9 mouse cellular contexts compared by ENCODE assay signal in genomic region chr7:102506848-102507247, GRCm38 (mm10). TPM values are rescaled to one million over a fixed set of nuclear protein-coding genes. Genes with fewer than 3 reads are reported as not detected.
DNase-seq lines count a peak whose midpoint lies in the region; ATAC-seq and TF ChIP-seq lines count a peak whose summit lies in the region.
"Had no signal": no experiment of that assay in that cellular context is flagged by ENCODE, and none has a peak within 500 bp of the region (broad histone marks: within the 10 kb centered on the region; RNA-seq: fewer than 3 reads in every experiment).

No protein-coding gene starts in this region.

- peak; percentile 83 for DNase-seq in CH12.LX (ENCODE audit: extremely low read depth)
- peak; percentile 28 for DNase-seq in c-Kit-negative CD71-positive TER-119-positive erythroid progenitor cells, embryonic 14.5 days (ENCODE audit: low read depth, low spot score)
- peak; percentile 65 for DNase-seq in forebrain, embryonic 10.5 days (ENCODE audit: extremely low spot score, low spot score)
- DNase-seq in heart, postnatal 25 days (ENCODE audit: low spot score) = peak; percentile 27
- DNase-seq in large intestine, adult 2 months (ENCODE audit: low read depth, low spot score) = peak; percentile 11
- DNase-seq in liver, postnatal 0 days = peak; percentile 77
- peak; percentile 77 for DNase-seq in testis, postnatal 10 days (ENCODE audit: low spot score)

- in situ Hi-C loops in CH12.LX (cut with MboI; ENCODE audit: low pct_ligation_motif_present, low pct_unique_long_range_greater_than_20kb, low sequenced_read_pairs) = loop anchor here (5.0 to 25.0 kb wide), 3 partner anchors 130 to 408 kb away; partner anchors contain the start of genes Olfr554, Olfr560, Olfr561 and Olfr571

- no peaks in the 10 kb centered on the region for H3K9me3 ChIP-seq in CH12.LX (replicated peaks; ENCODE audit: low read length)
- no peaks in the 10 kb centered on the region for H3K9me3 ChIP-seq in forebrain, embryonic 10.5 days
- H3K9me3 ChIP-seq in liver, postnatal 0 days (ENCODE audit: low read length) = no peaks in the 10 kb centered on the region

- no peak overlapping the region for H3K9ac ChIP-seq in CH12.LX (ENCODE audit: insufficient read depth, low read depth)
- no peak overlapping the region for H3K9ac ChIP-seq in liver, postnatal 0 days (replicated peaks)

- no peak for TF ChIP-seq EP300 in CH12.LX (IDR thresholded peaks at IDR 0.05; ENCODE audit: low read length)
- no peak for TF ChIP-seq EP300 in liver, postnatal 0 days (IDR thresholded peaks at IDR 0.05; ENCODE audit: low read depth)

- no peak for TF ChIP-seq POLR2A in CH12.LX (IDR thresholded peaks at IDR 0.05; ENCODE audit: low read depth, low read length)

- no peaks in the 10 kb centered on the region for H3K27me3 ChIP-seq in CH12.LX (replicated peaks)
- peaks cover 9% of the 10 kb centered on the region for H3K27me3 ChIP-seq in forebrain, embryonic 10.5 days (ENCODE audit: poor library complexity, severe bottlenecking)
- no peaks in the 10 kb centered on the region for H3K27me3 ChIP-seq in liver, postnatal 0 days (ENCODE audit: insufficient read depth, low read length)

- no peaks in the 10 kb centered on the region for H3K4me1 ChIP-seq in CH12.LX (ENCODE audit: control insufficient read depth in 1 of 2, insufficient read depth in 2 of 2)
- H3K4me1 ChIP-seq in forebrain, embryonic 10.5 days = no peaks in the 10 kb centered on the region
- H3K4me1 ChIP-seq in liver, postnatal 0 days (ENCODE audit: insufficient read depth) = no peaks in the 10 kb centered on the region

- intact Hi-C loops in heart, postnatal 25 days (cut with DNase I) = loop anchor here (5.0 kb wide), 2 partner anchors 1300 to 1435 kb away; partner anchors contain the start of gene Olfr633

- no peak overlapping the region for H3K27ac ChIP-seq in CH12.LX (ENCODE audit: insufficient read depth, low read depth)
- no peak overlapping the region for H3K27ac ChIP-seq in forebrain, embryonic 10.5 days
- H3K27ac ChIP-seq in liver, postnatal 0 days (ENCODE audit: low read depth) = no peak overlapping the region

- dilution Hi-C loops in CH12.LX (cut with MboI; ENCODE audit: extremely low pct_ligation_motif_present, extremely low pct_unique_long_range_greater_than_20kb, low sequenced_read_pairs) = no loop called here

- peak; percentile 93 for TF ChIP-seq RAD21 in CH12.LX (IDR thresholded peaks at IDR 0.05; ENCODE audit: low read depth, low read length)

- no peak overlapping the region for H3K4me2 ChIP-seq in CH12.LX (ENCODE audit: insufficient read depth, low read depth, poor library complexity, severe bottlenecking)
- H3K4me2 ChIP-seq in liver, postnatal 0 days (ENCODE audit: low read depth, low read length) = no peak overlapping the region

- peak; percentile 57 for ATAC-seq in liver, postnatal 0 days
- ATAC-seq in neutrophil, adult 5-6 weeks (ENCODE audit: extremely low read depth, insufficient number of reproducible peaks, low FRiP score, poor library complexity, severe bottlenecking) = peak; percentile 69; the same call in 1 of the 2 replicates

- no peaks in the 10 kb centered on the region for H3K79me2 ChIP-seq in CH12.LX (replicated peaks; ENCODE audit: control insufficient read depth, extremely low read depth, insufficient read depth, poor library complexity, severe bottlenecking)

- peak; percentile 72 to 93 for TF ChIP-seq CTCF in CH12.LX (conservative IDR thresholded peaks at IDR 0.05 in 1 of 2, IDR thresholded peaks at IDR 0.05 in 1 of 2; ENCODE audit: low read depth in 2 of 2, low read length in 2 of 2)
- peak; percentile 89 for TF ChIP-seq CTCF in liver, postnatal 0 days (IDR thresholded peaks at IDR 0.05; ENCODE audit: low read depth)

- no peaks in the 10 kb centered on the region for H3K36me3 ChIP-seq in CH12.LX (replicated peaks in 1 of 2; ENCODE audit: control insufficient read depth in 1 of 2, insufficient read depth in 1 of 2, low read length in 1 of 2)
- H3K36me3 ChIP-seq in forebrain, embryonic 10.5 days (replicated peaks) = no peaks in the 10 kb centered on the region
- no peaks in the 10 kb centered on the region for H3K36me3 ChIP-seq in liver, postnatal 0 days (replicated peaks; ENCODE audit: insufficient read depth, low read length)

- H3K4me3 ChIP-seq in CH12.LX (replicated peaks in 1 of 3; ENCODE audit: low read depth in 2 of 3, low read length in 2 of 3, poor library complexity in 1 of 3) = no peak overlapping the region
- no peak overlapping the region for H3K4me3 ChIP-seq in forebrain, embryonic 10.5 days
- H3K4me3 ChIP-seq in liver, postnatal 0 days (ENCODE audit: low read depth, low read length) = no peak overlapping the region

- 36% methylated on average over 3 of the region's 3 CpGs for WGBS in forebrain, embryonic 10.5 days
- 44% methylated on average over 3 of the region's 3 CpGs for WGBS in large intestine, adult 2 months
- 32% methylated on average over 3 of the region's 3 CpGs for WGBS in liver, postnatal 0 days (ENCODE audit: insufficient replicate concordance)

TF ChIP-seq in CH12.LX, 34 proteins besides CTCF, POLR2A, EP300 and RAD21:
- TF ChIP-seq SMC3 (IDR thresholded peaks at IDR 0.05; ENCODE audit: low read depth, low read length) (peak; percentile 66), MAZ (IDR thresholded peaks at IDR 0.05; ENCODE audit: low read depth, low read length) (no peak)

RNA-seq across cellular contexts. Expression of gene Olfr545, which starts 7.5 kb away (rescaled TPM):
- total RNA-seq in CH12.LX (2012; rRNA removed) = not detected in 2 replicates
- total RNA-seq in CH12.LX (2014; rRNA removed) = not detected in 2 replicates
- not detected in 2 replicates for polyA plus RNA-seq in CH12.LX (2012; ENCODE audit: insufficient read length, low read depth)
- polyA plus RNA-seq in forebrain, embryonic 10.5 days (2016; fragmentation: Nextera tagmentation; extraction: Ambion mirVana) = 0.05 and 0.17 TPM in 2 replicates
- not detected for total RNA-seq in heart, postnatal 25 days (2021)
- polyA plus RNA-seq in large intestine, adult 2 months (2012; rRNA removed) = not detected in 2 replicates
- polyA plus RNA-seq in liver, postnatal 0 days (2015; fragmentation: Nextera tagmentation; extraction: Ambion mirVana) = not detected in 2 replicates
- total RNA-seq in neutrophil, adult 5-6 weeks (2017) = not detected in 2 replicates
- polyA plus RNA-seq: gonadal fat pad, adult 2 months had no signal

RNA-seq across cellular contexts. Expression of gene Olfr544, which starts 18.7 kb away (rescaled TPM):
- total RNA-seq in CH12.LX (2012; rRNA removed) = not detected in 2 replicates
- total RNA-seq in CH12.LX (2014; rRNA removed) = not detected in 2 replicates
- 0.07 and 0.23 TPM in 2 replicates for polyA plus RNA-seq in CH12.LX (2012; ENCODE audit: insufficient read length, low read depth)
- 0.06 and 0.14 TPM in 2 replicates for polyA plus RNA-seq in forebrain, embryonic 10.5 days (2016; fragmentation: Nextera tagmentation; extraction: Ambion mirVana)
- total RNA-seq in heart, postnatal 25 days (2021) = not detected
- polyA plus RNA-seq in large intestine, adult 2 months (2012; rRNA removed) = not detected in 2 replicates
- 0.04 and 0.06 TPM in 2 replicates for polyA plus RNA-seq in liver, postnatal 0 days (2015; fragmentation: Nextera tagmentation; extraction: Ambion mirVana)
- total RNA-seq in neutrophil, adult 5-6 weeks (2017) = not detected in 2 replicates
- polyA plus RNA-seq: gonadal fat pad, adult 2 months had no signal

RNA-seq across cellular contexts. Expression of gene Olfr543, which starts 25.4 kb away (rescaled TPM):
- total RNA-seq in CH12.LX (2012; rRNA removed) = not detected in 2 replicates
- not detected in 2 replicates for total RNA-seq in CH12.LX (2014; rRNA removed)
- polyA plus RNA-seq in CH12.LX (2012; ENCODE audit: insufficient read length, low read depth) = 0.89 and 1.1 TPM in 2 replicates
- 0.19 and 0.55 TPM in 2 replicates for polyA plus RNA-seq in forebrain, embryonic 10.5 days (2016; fragmentation: Nextera tagmentation; extraction: Ambion mirVana)
- not detected for total RNA-seq in heart, postnatal 25 days (2021)
- polyA plus RNA-seq in large intestine, adult 2 months (2012; rRNA removed) = not detected in 2 replicates
- polyA plus RNA-seq in liver, postnatal 0 days (2015; fragmentation: Nextera tagmentation; extraction: Ambion mirVana) = 0.12 and 0.19 TPM in 2 replicates
- not detected in 2 replicates for total RNA-seq in neutrophil, adult 5-6 weeks (2017)

RNA-seq across cellular contexts. Expression of gene Olfr547, which starts 27.7 kb away (rescaled TPM):
- total RNA-seq in CH12.LX (2012; rRNA removed) (not detected in 2 replicates), CH12.LX (2014; rRNA removed) (not detected in 2 replicates)
- polyA plus RNA-seq in CH12.LX (2012; ENCODE audit: insufficient read length, low read depth) = not detected in 2 replicates
- polyA plus RNA-seq in forebrain, embryonic 10.5 days (2016; fragmentation: Nextera tagmentation; extraction: Ambion mirVana) = not detected in 2 replicates
- not detected for total RNA-seq in heart, postnatal 25 days (2021)
- polyA plus RNA-seq in large intestine, adult 2 months (2012; rRNA removed) = not detected in 2 replicates
- not detected in 2 replicates for polyA plus RNA-seq in liver, postnatal 0 days (2015; fragmentation: Nextera tagmentation; extraction: Ambion mirVana)
- total RNA-seq in neutrophil, adult 5-6 weeks (2017) = not detected in 2 replicates
- polyA plus RNA-seq: gonadal fat pad, adult 2 months had no signal

RNA-seq across cellular contexts. Expression of gene Olfr548-ps1, which starts 33.8 kb away (rescaled TPM):
- total RNA-seq in CH12.LX (2012; rRNA removed) = not detected in 2 replicates
- not detected in 2 replicates for total RNA-seq in CH12.LX (2014; rRNA removed)
- not detected in 2 replicates for polyA plus RNA-seq in CH12.LX (2012; ENCODE audit: insufficient read length, low read depth)
- polyA plus RNA-seq in forebrain, embryonic 10.5 days (2016; fragmentation: Nextera tagmentation; extraction: Ambion mirVana) = not detected in 2 replicates
- not detected for total RNA-seq in heart, postnatal 25 days (2021)
- polyA plus RNA-seq in large intestine, adult 2 months (2012; rRNA removed) = not detected in 2 replicates
- not detected in 2 replicates for polyA plus RNA-seq in liver, postnatal 0 days (2015; fragmentation: Nextera tagmentation; extraction: Ambion mirVana)
- not detected in 2 replicates for total RNA-seq in neutrophil, adult 5-6 weeks (2017)
- polyA plus RNA-seq: gonadal fat pad, adult 2 months had no signal

Comparison
In these comparisons a context has a peak if more than half of its experiments do, and no peak if none do; other contexts are left out.
1. DNase-seq: peak in every context shown above with its lines; median percentile 83 in CH12.LX; 77 in liver, postnatal 0 days; 77 in testis, postnatal 10 days; 65 in forebrain, embryonic 10.5 days; 28 in c-Kit-negative CD71-positive TER-119-positive erythroid progenitor cells, embryonic 14.5 days; 27 in heart, postnatal 25 days; 11 in large intestine, adult 2 months.